Mouse (Mus musculus): ENCODE data around the gene Mael.

Gene Mael

DNA sequence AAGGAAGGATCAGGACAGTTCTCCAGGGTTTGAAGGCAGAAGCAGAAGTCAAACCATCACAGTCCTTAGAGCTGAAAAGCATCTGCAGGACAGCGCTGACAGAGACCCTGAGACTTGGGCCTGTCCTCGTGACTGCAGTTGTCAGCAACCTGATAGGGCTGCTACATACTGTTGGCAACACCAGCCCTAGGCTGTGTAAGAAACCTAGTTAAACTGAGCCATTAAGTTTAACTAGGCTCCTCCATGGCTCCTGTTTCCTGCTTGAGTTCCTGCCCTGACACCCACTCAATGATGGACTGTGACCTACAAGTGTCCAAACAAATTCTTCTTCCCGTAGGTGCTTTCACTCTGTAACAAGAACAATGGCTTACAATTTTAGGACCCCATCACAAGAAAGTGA is 33.4 kb downstream of the Mael start:
- no peak for DNase-seq

DNA sequence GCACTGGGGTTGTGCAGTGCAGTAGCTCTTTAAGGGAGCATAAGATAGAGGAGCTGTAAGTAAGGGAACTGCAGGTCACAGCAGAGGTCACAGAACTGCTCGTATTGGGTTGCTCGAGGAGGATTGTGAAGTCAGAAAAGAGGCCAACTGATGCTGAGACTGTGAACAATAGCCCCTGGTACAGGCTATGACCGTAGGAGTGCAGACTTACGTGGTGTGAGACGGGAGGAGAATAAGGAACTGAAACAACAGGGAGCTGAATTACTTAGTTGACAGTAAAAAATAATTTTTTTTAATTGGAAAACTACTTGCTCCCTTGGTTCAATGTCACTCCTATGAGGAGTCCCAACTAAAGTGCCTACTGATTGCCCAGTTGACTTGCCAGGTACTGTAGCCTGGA is 34.4 kb downstream of the Mael start:
- no peak for DNase-seq

DNA sequence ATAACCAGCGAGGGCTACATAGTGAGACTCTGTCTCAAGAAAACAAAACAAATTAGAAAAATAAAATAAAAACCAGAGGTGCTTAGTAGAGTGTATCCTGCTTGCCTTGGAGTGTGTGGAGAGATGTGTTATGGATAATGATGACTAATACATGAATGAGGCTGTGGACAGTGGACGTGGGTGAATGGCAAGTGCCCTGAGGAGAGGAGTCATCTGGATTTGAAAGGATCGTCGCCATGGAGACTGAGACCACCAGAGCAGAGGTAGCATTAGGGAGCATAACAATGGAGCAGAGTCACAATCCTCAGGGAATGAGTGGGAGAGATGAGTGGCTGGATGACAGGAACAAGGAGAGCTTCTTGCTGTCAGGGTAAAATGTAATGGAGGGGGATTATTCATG is 48.7 kb downstream of the Mael start:
- DNase-seq: no peak

- no peak for DNase-seq
Measured at GRCm38 (mm10) chr1:166185357-166185756, 53.2 kb downstream of the Mael start.

DNA sequence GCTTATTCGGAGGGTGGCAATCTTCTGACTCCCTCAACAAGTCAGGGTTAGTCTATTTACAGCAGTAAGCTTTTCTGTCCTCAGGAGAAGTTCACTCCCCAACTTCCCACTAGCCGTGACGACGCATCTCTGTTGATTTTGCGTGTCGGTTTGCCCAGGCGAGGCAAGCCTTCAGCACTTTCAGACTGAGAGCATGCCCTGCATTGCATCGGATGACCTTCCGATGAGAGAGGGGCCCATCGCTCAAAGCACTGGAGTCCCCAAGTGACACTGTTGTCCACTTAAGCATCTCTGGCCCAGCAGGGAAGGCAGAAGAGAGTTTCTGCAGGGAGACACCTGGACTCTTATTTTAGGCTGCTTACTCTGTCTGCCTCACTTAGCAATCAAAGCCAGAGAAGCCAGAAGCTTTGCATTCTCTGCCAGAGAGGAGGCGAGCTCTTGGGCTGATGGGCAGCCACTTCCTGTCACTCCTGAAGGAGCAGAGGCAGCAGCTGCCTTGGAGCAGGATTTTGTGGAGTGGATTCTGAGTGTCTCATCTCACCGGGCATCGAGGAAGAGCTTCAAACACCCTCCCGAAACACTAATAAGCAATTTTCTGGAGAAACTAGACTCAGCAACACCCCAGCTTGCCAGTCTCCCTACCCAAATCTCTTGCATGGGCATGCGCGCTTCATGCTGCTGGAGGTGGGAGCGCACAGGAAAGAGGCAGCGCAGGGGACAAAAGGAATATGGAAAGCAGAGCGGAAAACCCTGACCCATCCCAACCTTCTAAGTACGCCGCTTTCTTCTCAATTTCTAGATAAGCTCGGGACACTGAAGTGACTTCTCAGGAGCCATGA is 53.9 kb downstream of the Mael start:
- no peak for DNase-seq

DNA sequence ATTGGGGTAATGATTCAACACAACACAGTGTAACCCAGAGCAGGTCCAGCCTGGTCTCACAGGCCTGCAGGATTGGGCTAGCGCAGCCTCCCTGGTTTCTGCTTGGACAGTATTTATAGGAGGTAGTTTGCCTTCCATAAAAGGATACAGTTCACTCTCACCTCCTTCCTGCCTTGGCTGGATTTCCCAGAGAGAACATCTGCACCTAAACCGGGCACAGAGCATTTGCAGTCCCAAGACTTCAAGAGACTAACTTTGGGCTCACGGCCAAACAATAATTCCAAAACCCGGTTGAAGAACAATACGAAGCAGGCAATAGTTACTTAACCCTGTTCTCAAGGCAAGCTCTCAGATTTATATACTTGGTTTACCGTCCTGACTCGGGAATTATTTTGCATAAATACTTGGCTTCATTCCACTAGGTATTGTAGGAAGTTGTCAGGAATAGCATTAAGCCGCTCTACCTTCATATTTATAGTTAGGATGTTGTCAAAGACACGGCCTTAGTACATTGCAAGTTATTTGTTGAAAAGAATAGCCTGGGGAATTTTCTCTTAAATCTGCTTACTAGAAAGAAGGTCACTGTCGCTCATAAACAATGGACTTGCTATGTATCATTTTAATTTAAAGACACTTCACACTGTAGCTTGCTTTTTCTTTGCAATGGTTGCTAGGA is 55.5 kb downstream of the Mael start:
- DNase-seq: no peak

DNA sequence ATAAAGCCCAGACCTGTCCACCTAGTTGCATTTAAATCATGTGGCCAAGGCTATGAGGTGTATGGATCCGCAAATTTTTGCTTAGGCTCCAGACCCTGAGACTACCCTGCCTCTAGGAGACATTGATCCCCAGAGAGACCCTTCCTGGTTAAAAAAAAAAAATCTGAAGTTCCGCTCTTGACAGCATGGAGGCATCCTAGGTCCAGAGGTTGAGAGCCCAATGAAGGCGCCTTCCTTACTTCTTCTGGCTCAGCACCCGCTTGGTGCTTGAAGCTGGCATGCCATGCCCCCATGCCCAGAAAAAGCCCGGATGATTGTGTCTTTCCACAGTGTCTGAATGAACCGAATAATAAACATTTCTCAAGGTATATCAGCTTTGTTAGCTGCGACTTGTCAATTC is 57.0 kb downstream of the Mael start:
- no peak for DNase-seq

- DNase-seq: no peak
Measured at GRCm38 (mm10) chr1:166173621-166174020, 64.9 kb downstream of the Mael start.

DNA sequence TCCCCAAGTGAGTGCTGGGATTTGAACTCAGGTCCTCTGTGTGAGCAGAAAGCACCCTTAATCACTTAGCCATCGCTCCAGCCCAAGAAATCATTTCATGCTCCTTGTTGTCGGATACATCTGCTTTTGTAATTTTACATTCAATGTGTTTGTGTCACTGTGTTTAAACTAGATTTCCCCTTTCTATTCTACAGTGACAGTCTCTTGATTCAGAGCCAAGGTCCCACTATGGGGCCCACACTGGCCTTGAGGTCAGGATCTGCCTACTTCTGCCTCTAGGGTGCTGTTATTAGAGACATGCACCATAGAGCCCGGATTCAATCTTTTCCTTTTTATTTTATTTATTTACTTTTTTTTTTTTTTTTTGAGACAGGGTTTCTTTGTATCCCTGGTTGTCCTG is 65.6 kb downstream of the Mael start:
- DNase-seq: no peak

GRCm38 (mm10) chr1:166170852-166171251 is 67.7 kb downstream of the Mael start:
- no peak for DNase-seq

DNA sequence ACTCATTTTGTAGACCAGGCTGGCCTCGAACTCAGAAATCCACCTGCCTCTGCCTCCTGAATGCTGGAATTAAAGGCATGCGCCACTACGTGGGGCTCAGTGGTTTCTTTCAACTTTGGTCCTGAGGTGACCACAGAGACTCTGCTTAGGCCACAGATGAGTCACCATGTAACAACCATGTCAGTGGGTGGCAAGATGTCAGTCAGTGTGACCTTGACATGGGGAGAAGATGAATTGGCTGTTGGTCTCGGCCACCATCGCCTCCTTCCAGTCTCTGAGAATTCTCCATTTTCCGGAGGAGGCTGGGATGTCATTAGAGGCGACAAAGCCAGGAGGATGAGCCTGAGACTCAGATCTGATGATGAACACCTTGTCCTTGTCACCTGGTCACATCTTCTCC is 68.8 kb downstream of the Mael start:
- DNase-seq: no peak

GRCm38 (mm10) chr1:166168017-166168416 is 70.5 kb downstream of the Mael start:
- DNase-seq: no peak

DNA sequence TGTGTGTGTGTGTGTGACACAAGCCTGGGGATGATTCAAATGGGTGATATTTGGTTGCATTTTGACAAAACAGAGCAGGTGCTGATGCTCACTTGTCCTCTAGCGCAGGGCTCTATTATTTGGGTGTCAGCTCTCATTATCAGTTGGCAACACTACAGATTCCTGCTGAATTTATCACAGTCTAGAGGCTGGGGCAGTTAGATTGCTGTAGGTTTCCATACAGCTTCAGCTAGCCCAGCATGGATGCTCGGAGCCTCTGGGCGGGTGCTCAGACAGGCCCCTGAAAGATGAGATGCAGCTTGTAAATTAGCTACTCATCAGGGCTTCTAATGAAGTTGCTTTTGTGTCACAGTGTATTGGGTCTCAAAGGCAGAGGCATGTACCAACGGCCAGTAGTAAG is 71.1 kb downstream of the Mael start:
- DNase-seq: no peak

DNA sequence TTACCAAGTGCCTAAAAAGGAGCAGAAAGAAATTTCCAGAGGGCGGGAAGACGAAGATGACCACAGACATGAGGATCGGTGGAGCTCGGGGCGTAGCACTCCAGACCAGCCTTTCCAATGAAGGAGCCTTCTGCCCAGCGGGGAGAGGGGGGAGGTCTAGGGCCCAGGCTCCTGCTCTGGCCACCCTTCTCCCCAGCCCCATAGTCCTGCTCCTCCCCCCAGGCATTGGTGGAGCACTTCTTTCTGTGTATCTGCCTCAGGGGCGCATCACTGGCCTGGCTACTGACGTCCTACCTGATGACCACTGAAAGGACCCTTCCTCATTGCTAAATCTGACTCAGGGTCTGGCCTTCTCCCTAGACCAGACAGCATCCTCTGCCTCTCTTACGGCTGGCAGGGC is 73.4 kb downstream of the Mael start:
- no peak for DNase-seq

GRCm38 (mm10) chr1:166164580-166164979 is 74.0 kb downstream of the Mael start:
- no peak for DNase-seq

DNA sequence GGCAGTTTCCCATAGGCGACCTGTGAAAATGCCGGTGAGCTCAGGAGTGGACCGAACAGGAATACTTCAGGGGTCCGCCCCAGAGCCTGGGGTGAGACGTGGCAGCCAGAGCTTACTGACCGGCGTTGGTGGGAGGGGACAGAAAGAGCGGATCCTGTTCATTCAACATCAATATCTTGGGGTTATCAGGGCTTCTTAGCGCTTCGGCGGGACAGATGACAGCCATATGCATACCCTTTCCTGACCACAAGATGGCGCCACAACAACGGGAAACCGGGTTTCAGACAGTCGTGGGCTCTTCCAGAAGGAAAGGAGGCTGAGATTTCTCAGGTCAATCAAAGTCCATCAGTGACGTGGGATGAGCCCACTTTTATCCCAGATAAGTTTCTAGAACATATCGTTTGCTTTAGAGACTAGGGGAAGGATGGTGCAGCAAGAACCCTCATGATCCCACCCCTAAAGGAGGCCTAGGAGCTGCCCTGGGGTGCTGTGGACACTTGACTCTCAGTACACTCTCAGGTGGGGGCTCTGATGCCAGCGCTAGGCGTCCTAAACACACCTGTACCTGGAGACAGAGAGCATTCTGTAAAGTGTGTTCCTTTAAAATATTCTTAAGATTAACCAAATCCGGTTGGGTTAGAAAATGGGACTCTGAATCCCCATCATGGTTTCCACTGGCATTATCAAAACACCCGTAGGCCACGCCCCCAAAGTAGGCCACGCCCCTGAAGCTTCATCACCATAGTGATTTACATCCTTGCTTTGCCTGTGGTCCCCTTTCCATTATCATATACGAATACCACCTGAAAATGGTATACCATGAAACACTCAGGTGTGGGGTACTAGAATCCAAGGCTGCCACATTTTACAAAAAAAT is 77.7 kb downstream of the Mael start:
- peak in 1 of 2 experiments; percentile 55 for DNase-seq

GRCm38 (mm10) chr1:166160111-166160510 is 78.4 kb downstream of the Mael start:
- no peak for DNase-seq

- DNase-seq: no peak
Measured at GRCm38 (mm10) chr1:166158664-166159063, 79.9 kb downstream of the Mael start.

DNA sequence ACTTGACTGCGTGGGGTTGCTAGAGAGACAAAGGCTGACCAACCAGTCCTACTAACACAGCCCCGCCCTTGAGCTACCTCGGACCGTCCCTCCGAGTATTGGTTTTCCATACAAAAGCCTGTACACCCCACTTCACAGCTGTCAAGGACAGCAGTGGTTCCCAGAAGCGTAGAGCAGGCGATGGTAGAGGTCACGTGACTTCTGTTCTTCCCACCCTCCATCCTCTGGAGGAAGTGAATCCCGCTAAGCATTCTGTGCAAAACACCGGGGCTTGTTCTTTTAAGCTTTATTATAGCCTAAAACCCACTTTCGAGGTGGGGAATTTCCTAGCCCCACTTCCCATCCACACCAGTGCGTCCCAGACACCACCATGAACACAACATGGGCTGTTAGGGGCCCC is 80.8 kb downstream of the Mael start:
- no peak for DNase-seq

DNA sequence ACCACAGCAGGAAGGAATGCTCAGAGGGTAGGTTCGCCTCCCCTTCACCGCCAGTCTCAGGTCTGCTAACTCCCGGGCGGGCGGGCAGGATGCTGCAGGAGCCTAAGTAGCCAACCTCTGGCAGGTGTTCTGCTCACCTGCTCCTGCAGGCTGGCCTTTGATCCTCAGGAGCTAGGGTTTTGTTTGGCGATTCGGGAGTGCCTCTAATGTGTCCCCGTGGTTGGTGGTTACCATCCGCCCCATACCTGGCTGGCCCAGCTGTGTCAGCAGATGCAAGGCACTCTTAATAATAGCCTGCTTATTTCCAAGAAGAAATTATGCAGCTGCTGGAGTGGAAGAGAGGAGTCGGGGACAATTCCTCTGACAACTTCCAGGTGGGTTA is 83.4 kb downstream of the Mael start:
- DNase-seq: no peak

GRCm38 (mm10) chr1:166154162-166155112 is 84.1 kb downstream of the Mael start:
- peak; percentile 52 to 83 for DNase-seq

Measured in spleen, adult 18-20 months (tissue).